Mouse (Mus musculus): ENCODE measurements around the gene Shisa6.

Gene Shisa6

DNA sequence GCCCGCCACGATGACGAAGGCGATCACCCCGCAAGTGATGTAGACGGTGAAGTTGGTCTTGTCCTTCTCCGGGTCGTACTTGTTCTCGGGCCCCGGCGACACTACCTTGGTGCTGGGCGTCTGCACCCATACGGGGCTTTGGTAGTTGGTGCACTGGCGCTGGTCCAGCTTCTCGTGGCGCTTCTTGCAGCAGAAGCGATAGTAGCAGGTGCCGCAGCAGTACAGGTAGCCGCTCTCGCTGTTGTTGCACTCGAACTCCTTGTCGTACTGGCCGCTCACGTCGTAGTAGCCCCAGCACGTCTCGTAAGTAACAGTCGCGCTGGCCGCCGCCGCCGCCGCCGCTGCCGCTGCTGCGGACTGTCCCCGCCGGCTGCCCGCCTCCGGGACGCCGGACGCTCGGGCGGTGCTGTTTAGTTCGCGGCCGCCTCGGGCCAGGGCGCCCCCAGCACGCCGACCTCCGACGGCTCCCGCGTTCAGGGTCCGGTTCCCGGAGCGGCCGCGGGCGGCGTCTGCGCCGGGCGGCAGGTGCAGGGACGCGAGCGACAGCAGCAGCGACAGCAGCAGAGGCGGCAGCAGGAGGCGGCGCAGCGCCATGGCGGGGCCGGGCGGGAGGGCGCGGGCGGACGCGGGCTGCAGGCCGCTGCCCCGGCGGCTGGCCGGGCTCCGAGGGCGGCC lies at the start of gene Shisa6:
TSS of gene Shisa6 (minus strand) at position 594 of the 675 bp plus-strand sequence.
- DNase-seq (ENCODE audit: low spot score in 2 of 2) = no peak

DNA sequence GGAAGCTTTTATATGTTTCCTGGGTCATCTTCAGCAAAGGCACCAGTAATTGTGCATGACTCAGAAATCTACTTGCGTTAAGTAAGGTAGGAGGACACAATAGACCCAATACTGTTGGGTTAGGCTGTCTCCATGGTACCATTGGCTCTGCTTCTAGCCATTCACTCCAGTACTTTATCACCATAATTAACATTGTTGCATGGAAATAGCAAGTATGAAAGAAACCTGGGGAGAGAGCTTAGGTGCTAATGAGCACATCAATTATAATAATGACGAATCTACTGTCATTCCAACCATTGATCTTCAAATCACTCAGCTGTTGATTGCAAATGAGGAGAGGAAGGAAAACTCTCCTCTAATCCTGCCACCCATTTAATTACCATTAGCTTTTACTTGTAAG lies 48.1 kb upstream of the Shisa6 start:
- DNase-seq (ENCODE audit: low spot score in 2 of 2) = no peak

DNA sequence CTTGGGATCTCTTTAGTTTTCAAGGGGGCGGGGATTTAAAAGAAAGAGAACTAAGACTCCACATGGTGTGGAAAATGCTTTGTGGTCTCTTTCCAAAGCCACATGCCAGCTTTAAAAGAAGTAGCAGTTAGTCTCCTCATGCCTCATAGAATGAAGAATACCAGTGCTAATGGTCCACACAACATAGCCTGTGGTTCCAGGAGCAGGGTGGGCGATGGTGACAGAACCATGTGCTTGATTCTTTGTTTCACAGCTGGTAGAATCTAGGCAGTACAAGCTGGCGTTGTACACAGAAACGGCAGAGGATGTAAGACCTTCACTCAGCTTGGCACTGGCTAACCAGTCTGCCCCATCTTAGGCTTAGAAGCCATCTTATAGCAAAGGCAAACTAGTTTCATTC lies 43.3 kb upstream of the Shisa6 start:
- no peak for DNase-seq (ENCODE audit: low spot score in 2 of 2)

DNA sequence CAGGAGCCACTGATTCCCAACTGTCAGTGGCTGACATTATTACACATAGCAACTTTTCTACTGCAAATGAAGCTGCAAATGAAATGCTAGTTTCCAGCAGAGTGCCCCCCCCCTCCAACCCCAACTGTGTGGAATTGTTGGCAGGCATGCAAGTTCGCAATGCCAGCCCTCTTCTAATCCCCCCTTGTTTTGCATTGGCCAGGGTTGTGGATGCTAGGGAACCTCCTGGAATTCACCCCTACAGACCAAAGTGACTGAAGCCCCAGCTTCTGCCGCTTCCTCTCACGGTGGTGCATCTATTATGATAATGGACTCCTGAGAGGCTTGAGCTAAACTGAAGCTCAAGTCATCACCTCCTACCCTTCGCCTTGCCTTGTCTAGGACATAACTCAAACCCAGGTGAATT lies 42.6 kb upstream of the Shisa6 start:
- DNase-seq (ENCODE audit: low spot score in 2 of 2) = no peak

DNA sequence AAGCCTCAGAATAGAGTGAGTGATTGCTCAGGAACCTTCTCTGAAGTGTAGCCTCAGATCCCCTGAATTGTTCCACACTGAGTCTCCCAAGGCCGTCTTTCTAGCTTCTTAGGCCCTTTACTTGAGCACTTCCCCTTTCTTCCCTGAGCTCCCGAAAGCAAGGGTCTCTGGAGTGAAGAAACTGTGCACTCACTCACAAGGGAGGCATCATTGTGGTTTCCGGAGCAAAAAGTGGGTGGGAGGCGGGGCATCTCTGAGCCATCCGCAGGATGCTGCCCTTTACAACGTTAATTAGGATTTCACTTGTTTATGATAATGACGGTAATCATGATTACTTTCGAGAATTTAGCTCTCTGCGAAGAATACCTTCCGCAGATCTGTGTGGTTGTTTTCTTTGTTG lies 41.6 kb upstream of the Shisa6 start:
- no peak for DNase-seq (ENCODE audit: low spot score in 2 of 2)

DNA sequence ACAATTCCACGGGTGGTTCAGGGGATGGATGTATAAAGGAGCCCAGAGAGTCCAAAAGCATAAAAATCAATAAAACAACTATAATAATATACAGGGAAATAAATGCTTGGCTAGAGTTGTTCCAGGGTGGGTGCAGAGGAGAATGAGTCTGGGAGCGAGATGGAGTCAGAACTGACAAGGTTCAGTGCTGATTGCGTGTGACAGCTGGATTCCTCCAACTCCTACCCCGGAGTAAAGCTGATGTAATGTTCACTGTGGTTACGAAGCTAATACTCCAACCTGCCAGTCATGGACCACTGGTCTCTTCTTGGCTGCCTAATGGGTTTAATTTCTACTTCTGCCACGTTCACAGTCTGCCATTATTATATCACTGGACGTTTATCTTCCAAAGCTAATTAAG lies 36.5 kb upstream of the Shisa6 start:
- DNase-seq (ENCODE audit: low spot score in 2 of 2) = no peak

DNA sequence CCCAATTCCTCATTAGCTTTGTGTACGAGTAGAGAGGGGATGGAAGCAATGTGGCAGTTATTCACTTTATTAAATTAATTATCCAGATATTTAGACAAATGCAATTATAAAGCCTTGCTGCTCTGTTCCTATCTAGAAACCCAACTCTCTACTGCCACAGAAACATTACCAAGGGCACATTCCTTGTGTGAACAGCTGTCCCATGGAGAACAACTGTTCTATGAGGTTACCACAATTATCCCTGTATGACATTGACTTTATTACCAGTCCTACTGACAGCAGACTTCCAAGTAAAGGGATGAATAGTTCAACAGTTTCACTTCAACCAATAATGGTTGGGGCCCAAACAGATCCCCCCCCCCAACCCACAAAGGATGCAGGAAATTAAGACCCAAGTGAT lies 12.1 kb upstream of the Shisa6 start:
- no peak for DNase-seq (ENCODE audit: low spot score in 2 of 2)

DNA sequence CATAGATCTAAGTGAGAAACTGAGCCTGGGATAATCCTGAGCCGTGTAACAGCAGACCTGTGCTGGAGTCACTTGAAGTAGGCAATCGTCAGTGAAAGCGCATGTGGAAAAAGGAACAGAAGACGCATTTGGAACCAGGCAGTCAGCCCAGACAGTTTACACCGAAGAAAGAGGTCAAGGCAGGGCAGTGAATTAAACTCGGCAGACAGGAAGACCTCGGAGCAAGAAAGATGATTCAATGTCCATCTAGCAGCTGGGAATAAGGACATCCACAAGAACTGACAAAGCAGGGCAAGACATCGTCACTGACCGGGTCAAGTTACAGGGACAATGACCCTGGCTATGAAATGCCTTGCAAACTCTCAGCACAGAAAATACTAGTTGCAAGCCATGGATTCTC lies 10.1 kb upstream of the Shisa6 start:
- DNase-seq (ENCODE audit: low spot score in 2 of 2) = no peak

DNA sequence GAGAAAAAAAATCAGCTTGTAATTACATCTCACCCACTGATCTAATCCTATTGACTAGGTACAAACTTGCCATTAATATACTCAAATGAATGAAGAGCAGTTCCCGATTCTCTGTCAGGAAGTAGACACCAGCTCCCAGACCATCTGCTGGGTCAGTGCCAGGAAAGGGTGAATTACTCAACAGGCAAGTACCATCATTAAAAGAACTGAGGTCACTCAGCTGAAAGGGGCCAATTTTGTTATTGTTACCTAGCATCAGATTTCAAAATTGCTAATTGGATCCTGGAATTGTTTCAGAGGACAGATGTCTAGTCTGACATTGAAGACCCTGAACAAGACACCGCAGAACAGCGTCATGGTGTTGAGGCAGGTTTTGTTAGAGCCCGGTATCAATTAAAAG lies 9.4 kb upstream of the Shisa6 start:
- no peak for DNase-seq (ENCODE audit: low spot score in 2 of 2)

DNA sequence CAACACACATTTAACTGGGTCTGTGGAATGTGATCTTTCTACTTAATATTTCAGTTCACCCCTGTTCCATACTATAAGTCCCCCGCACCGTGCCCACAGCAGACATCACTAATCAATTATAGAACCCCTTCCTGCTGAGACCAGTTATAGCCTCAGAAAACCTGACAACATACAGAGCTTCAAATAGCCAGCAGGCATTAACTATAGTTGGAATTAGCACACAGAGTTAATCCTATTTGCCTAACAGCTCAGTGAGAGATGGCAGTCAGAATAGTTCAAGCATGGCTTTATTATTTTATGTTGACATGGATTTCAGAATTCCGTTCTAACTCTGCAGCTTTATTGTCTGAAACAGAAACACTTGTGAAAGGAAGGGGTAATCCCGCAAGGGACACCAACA lies 8.5 kb upstream of the Shisa6 start:
- no peak for DNase-seq (ENCODE audit: low spot score in 2 of 2)

DNA sequence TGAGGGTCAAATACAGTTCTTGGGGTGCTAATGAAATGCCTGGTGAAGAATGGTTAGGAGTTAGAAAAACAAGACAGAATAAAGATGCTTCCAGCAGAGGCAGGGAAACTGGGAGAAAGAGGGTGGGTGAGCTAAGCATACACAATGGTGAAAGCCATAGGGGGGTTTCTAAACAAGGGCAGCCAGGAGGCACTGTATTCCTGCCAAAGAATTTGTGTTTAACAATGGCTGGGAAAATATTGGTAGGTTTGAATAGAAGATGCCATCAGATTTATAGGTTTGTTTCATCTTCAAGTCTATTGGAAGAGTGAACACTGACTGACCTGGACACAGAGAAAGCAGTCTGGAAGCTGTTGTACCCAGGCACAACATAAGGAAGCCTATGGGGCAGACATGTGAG lies 2.4 kb upstream of the Shisa6 start:
- no peak for DNase-seq (ENCODE audit: low spot score in 2 of 2)

DNA sequence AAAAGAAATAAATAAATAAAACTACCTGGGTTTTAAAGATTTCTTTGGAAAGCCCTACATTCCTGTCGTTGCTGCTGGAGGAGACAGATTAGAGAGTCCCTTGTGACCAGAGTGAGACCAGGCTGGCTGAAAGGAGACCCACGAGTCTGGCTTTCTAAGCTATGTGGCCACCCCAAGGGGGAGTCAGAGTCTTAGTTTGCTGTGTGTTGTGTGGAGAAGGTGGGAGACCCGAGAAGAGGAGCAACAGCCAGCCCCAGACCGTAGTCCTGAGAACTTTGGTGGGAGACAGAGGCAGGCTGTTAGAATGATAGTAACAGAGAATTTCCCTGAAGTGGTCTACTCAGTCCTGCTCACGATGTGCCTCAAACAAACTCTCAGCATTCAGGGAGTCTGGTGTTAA lies 1.6 kb upstream of the Shisa6 start:
- no peak for DNase-seq (ENCODE audit: low spot score in 2 of 2)

DNA sequence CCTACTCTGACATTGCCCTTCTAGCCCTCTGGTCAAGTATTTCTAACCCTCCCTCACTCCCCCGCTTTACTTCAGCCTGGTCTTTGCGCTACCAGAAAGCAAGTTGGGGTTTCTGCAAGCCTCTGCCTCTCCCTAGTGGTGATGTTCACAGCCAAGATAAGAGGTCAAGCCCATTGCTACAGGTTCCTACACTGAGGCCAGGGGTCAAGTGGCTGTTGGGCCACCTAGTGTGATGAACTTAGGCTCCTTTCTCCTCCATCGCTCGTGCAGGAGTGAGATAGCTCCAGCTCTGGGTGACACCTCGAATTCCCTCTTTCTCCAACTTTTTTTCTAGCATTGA lies 1.2 kb upstream of the Shisa6 start:
- DNase-seq (ENCODE audit: low spot score in 2 of 2) = no peak

DNA sequence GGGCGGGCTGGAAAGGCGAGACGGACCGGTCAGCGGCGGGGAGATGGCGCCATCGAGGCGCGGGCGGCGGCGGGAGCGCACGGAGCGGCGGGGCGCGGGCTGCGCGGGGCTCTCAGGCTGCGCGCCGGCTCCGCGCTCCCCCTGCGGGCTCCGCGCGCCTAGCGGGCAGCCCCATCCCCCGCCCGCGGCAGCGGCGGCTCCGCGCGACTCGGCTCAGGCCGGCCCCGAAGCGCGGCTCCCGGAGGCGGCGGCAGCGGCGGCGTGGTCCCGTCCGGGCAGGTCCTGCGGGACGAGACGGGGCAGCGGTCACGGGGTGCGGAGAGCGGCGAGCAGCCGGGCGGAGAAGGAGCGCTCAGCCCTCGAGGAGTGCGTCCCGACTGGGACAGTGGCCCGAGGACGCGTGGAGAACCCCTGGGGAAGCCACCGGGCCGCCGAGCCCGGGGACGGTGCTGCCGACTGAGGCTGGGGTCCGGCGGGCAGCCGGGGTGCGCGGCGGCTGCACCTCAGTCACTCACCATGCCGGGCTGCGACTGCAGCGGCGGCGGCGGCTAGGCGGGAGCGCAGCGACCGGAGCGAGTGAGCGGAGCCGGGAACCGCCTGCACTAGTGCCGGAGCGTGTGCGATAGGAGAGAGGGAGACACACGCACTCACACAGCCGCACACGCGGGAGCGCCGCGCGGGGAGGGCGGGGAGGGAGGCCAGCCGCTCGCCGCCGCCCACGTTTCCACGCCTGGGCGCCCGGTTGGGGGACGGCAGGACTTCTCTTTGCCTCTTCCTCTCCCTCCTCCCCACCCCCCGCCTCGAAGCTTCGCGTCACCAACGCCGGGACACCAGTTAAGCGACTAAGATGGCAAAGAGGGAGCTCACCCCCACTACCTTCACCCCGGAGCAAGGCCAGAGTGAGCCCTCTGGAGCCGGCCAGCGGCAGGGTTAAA lies 549 bp upstream of the Shisa6 start:
- DNase-seq (ENCODE audit: low spot score in 2 of 2) = no peak

DNA sequence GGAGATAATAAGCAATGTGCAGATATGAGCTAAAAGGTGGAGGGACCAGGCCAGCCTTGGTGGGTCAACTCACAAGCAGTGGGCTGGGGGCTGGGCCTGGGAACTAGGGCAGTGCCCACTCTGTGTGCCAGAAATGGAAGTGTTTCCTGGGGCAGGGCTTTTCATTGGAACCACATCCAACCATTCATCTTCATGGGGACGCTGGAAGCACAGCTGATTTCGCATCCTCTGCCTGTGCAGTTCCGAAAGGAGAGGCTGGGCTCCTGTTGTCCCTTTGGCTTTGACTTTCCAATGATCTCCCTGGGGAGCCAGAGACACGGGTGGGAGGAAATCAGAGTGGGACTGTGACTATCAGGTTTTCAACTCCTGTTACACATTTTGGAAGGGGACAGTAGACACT lies 1.5 kb downstream of the Shisa6 start:
- no peak for DNase-seq (ENCODE audit: low spot score in 2 of 2)

DNA sequence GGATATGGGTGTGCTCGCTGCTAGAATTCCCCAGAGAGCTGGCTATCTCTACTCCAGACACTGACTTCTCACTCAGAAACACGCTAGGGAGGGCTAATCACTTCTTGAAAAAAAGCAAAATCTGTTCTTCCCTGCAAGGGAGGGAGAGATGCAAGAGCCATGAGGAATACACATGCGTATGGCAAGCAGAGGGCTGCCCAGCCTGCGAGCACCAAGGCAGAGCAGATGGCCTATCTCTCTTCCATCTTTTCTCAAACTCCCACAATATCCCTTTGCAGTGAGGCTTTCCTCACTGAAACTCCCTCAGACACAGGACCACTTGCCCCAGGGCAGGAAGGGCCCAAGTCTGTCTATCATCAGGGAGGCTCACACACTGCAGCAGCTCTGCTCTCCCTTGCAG lies 3.4 kb downstream of the Shisa6 start:
- DNase-seq (ENCODE audit: low spot score in 2 of 2) = no peak

DNA sequence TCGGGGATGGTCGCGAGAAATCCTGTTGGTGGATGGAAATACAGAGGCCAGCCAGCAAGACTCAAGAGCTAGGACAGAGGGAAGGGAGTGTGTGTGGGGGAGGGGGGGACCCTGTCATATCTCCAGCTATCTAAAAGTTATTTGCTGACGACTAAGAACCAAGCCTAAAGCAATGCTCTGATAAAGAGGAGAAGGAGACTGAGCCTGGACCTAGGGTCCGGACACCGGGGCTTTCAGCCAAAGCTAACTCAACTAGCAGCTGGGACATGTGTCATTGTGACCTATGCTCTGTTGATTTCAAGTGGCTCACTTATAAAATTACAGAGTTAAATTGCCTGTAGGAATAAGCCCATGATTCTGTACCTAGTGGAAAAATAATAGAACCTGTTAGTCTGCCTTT lies 6.4 kb downstream of the Shisa6 start:
- no peak for DNase-seq (ENCODE audit: low spot score in 2 of 2)

DNA sequence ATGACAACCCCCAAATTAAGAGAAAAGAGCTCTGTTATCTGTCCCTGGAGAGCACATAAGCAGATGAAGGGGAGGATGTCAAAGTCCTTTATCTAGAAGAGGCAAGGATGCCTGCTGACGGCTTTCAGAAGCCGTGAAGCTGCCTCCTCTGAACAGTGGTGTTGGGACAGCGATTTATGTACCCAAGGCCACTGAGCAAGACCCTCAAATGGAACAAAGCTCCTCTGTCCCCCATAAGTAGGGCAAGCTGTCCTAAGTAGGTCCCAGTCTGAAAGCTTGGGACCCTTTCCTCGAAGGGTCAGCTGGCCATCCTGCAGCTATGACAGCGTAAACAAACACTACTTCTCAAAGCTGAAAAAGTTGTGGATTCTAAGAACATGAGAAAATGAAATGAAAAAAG lies 11.4 kb downstream of the Shisa6 start:
- no peak for DNase-seq (ENCODE audit: low spot score in 2 of 2)

DNA sequence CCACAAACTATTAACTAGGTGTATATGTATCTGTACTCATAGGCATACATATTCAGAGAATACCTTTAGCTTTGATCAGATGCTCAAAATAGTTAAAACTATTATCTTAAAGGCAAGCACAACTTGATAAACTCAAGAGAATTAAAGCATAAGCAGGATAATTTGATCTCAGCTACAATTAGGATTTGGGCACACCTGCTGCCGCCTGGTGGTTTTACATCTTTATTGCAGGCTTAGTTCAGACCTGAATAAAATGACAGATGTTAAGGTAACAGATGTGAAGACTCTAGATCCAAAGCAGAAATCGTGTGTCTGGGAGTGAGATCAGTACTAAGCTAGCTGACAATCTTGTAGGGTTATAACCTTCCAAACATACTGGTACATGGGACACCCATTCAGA lies 24.8 kb downstream of the Shisa6 start:
- no peak for DNase-seq (ENCODE audit: low spot score in 2 of 2)

DNA sequence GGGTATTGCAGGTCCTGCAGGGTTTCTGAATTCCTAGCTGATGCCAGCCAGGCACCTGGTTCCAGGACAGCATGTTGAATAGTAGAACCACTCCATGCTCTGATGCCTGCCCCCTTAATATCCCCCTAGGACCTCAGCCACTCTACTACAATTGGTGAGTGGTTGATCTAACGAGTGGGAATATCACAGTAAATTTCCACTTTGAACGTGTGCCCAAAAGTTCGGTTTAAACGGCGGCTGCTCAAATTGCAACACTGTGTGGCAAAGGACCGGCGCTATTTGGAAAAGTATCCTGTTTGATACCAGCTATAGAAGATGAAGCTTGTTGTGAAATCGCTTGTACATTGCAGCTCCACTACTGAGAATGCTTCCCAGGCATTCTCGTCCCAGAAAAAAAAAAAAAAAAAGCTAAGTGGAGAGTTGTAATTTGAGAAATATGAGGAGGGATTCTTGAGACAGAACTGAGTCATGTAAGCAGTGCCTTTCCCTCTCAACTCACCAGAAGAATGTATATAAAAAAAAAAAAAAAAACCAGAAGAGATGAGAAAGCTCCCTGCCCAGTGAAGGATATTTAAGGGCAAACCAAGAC lies 26.8 kb downstream of the Shisa6 start:
- DNase-seq (ENCODE audit: low spot score in 2 of 2) = no peak

DNA sequence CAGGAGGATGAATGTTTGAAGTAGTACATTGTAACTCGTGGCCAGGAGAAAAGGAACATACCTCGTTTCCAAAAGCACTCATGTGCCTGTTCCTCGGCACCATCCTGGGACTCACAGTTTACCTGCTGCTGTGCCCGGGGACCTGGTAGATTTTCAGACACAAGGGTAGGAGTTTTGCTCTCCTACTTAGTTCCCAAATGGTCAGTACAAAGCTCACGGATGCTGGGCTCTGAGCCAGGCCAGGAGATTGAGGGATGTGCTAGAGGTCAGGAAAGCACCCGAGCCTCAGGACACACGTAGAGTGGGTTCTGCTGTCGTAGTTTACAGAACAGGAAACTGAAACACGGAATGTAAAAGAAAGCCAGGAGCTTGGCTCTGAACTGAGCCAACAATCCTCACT lies 29.5 kb downstream of the Shisa6 start:
- no peak for DNase-seq (ENCODE audit: low spot score in 2 of 2)

DNA sequence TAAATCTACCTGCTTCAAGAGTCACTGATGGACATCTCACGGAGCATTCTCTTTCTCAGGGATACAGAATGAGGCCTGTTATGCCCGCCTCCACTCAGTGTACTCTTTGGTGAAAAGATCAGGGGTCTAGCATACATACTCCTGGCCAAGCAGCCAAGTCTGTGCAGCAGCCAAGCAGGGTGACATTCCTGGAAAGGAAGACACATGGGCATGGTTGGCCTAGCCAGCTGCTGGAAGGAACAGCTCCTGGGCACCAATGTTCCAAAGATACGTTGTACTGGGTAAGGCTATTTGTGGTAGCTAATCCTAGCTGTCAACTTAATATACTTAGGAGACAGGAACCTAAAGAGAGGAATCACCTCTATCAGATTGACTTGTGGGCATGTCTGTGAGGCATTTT lies 31.4 kb downstream of the Shisa6 start:
- no peak for DNase-seq (ENCODE audit: low spot score in 2 of 2)

DNA sequence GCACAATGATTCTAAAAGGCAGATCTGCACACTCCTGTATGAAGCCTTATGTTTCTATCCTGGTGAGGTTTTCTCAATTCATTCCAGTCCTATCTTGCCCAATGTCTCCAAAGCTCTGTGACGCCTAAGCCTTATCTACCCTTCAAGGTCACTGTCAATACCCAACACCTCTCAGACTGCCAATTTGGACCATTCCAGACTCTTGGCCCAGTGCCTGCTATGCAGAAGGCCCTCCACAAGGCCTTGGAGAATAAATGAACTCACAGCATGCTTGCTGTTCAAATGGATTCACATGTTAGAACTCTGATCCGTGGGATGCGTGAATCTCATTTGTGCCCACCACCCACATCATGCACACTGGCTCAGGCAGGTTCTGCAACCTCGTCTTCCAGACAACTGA lies 38.0 kb downstream of the Shisa6 start:
- DNase-seq (ENCODE audit: low spot score in 2 of 2) = no peak

Measured in spleen, postnatal 14 days (tissue).